Mouse (Mus musculus) hindbrain, embryonic 12.5 days (tissue): ENCODE measurements at regions not wholly inside any gene's neighbourhood (a gene's known extent, or its start where the extent isn't known, plus 50 kb on each side); places are given as distances from the start of the nearest gene placed in this dataset.

ENCODE experiments used
- ATAC-seq: fragments of 200-750 bp; cut with Nextera tagmentation; 2 replicates; pipeline ENCODE4 v1.8.0; 2017; ENCODE audit warnings: moderate TSS enrichment; ENCODE audit not compliant: low FRiP score
- H3K27ac ChIP-seq: fragments of 300-500 bp; sonication (generic); 2 replicates; pipeline ENCODE4 v1.5.1; 2016; ENCODE audit warnings: mild to moderate bottlenecking
- H3K27me3 ChIP-seq: fragments of 300-500 bp; sonication (generic); 2 replicates; pipeline ENCODE4 v1.6.1; 2016; ENCODE audit warnings: mild to moderate bottlenecking
- H3K36me3 ChIP-seq: fragments of 300-500 bp; sonication (generic); 2 replicates; pipeline ENCODE4 v1.6.1; 2016; ENCODE audit warnings: mild to moderate bottlenecking
- H3K4me1 ChIP-seq: fragments of 300-500 bp; sonication (generic); 2 replicates; pipeline ENCODE4 v1.6.1; 2016
- H3K4me2 ChIP-seq: fragments of 300-500 bp; sonication (generic); replicated peaks from 2 replicates; pipeline ENCODE4 v1.6.1; 2016; ENCODE audit warnings: mild to moderate bottlenecking
- H3K4me3 ChIP-seq: fragments of 300-500 bp; sonication (generic); 2 replicates; pipeline ENCODE4 v1.5.1; 2016; ENCODE audit warnings: mild to moderate bottlenecking
- H3K9ac ChIP-seq: fragments of 300-500 bp; sonication (generic); 2 replicates; pipeline ENCODE4 v1.6.1; 2016; ENCODE audit warnings: mild to moderate bottlenecking, moderate library complexity
- H3K9me3 ChIP-seq: fragments of 300-500 bp; sonication (generic); replicated peaks from 2 replicates; pipeline ENCODE4 v1.6.1; 2016; ENCODE audit warnings: mild to moderate bottlenecking
- WGBS: fragments of 180-500 bp; shearing (Covaris S2); methylation state at CpG from one replicate; pipeline ENCODE4 v1.1.7; 2016; 5-methylcytosine and 5-hydroxymethylcytosine counted together

DNA sequence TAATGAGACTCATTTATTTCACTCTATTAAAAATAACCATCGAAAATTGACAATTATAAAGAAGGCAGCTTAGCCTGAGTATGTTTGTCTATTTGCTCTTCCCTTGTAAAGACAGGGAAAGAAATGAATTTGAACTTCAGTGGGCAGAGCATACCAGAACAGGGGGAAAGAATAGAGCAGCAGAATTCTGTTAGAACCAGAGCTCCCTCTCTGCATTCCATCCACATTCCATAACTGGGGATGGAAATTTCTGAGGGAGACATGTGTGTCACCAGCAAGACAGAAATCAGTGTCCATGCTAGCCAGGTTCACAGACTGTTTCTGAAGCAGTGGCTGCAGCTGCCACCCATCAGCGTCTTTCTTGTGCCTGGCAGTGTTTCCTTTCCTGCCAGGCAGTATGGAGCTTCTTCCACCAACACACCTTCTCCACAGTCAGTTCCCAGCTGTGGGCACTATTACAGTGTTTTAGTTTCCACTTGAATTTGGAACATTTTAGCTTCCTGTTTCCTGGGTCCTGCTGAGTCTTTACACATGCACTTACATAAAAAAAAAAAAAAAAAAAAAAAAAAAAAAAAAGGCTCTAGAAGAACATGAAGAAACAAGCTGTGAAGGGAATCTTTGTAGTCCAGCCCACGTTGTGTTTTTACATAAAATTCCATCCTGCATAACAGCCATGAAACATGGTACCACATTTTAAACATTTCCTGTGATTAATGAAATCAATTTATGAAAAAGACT lies 365.7 kb downstream of the Jrkl start:
- Histone ChIP-seq H3K4me1 (no peaks in the 10 kb centered on the region), H3K36me3 (no peaks in the 10 kb centered on the region), H3K27ac (no peak overlapping the region), H3K4me3 (no peak overlapping the region), H3K9me3 (no peaks in the 10 kb centered on the region), H3K4me2 (no peak overlapping the region), H3K27me3 (no peaks in the 10 kb centered on the region), H3K9ac (no peak overlapping the region)
- WGBS: 59% methylated on average over 3 of the region's 3 CpGs
- no peak for ATAC-seq

DNA sequence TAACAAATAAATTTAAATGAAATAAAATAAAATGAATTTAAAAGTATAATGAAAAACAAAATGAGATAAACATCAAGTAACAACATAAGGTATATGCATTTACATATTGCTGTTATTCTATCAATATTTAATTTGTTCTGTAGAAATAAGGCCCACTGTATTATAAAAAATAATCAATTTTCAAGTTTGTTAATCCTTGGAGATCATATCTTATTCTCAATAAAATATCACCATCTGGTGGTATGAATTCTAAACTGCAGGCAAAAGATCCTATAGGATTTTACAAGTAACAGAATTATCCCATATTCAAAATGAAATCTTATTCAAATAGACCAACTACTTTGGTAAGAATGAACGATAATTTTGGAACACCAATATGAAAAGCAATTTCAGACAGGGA lies 369.1 kb downstream of the Jrkl start:
- Histone ChIP-seq H3K4me1 (no peaks in the 10 kb centered on the region), H3K27ac (no peak overlapping the region), H3K36me3 (no peaks in the 10 kb centered on the region), H3K4me2 (no peak overlapping the region), H3K27me3 (no peaks in the 10 kb centered on the region), H3K9me3 (no peaks in the 10 kb centered on the region), H3K9ac (no peak overlapping the region), H3K4me3 (no peak overlapping the region)
- whole genome bisulfite sequencing: 55% methylated on average over 1 of the region's 1 CpGs
- no peak for ATAC-seq

DNA sequence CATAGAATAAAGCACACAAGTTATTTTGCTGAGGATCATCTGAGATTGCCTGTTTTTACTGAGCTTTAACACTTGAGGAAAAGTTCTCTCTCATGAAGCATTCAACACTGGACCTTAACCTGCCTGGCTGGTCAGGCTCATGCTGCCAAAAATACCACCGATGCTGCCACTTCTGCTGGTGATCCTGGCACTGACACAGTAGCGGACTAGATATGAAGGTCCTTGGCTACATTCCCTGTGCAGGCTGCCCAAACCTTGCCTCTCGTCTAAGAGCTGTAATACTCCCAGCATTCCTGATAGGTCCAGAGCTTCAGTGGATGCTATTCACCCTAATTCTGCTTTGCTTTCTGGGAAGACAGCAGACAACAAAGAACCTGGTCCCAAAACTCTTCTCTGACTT lies 374.7 kb downstream of the Jrkl start:
- Histone ChIP-seq H3K4me2 (no peak overlapping the region), H3K36me3 (no peaks in the 10 kb centered on the region), H3K27me3 (no peaks in the 10 kb centered on the region), H3K9ac (no peak overlapping the region), H3K27ac (no peak overlapping the region), H3K4me1 (no peaks in the 10 kb centered on the region), H3K4me3 (no peak overlapping the region), H3K9me3 (no peaks in the 10 kb centered on the region)
- 96% methylated on average over 3 of the region's 3 CpGs for WGBS
- no peak for ATAC-seq
